Mouse (Mus musculus): ENCODE results near the gene Txndc2.
A peak's percentile ranks its signal among the peaks of the same experiment; 100 is the strongest.

DNA sequence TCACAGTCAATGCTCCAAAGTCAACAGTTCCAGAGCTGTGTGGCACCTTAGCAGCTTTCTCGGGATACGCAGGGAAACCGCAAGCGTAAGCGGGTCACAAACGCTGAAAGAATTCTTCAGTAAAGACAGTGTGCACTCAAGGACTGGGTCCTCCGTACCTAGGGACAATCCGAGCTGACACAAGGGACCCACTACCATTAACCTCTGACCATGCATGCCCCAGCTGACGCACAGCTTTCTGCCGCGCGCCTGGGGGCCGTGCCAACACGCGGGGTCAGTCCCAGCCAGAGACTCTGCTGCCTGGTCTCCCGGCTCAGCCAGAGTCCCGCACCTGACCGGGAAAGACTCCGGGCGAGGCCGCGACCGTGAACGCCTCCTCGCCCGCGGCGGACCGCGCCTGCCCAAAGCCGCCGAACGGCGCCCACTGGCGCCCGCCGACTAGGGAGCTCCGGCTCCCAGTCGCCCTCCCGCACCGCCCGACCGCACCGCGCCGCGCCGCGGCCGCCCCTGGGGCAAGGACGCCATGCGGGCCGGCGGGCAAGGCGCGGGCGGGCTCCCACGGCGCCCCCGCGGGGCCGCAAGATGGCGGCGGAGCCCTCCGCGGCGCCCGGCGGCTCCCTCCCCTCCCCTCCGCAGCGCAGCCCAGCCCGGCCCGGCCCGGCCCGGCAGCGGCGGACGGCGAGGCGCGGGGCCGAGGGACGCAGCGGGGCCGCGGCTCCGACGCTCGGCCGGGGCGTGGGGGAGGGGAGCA is 29.4 kb downstream of the Txndc2 start:
- no peak for TF ChIP-seq CTCF (IDR thresholded peaks at IDR 0.05; ENCODE audit: low read depth, low read length)
- 0 out of 2 replicates have a peak, but pooled peaks have one; percentile 19 for TF ChIP-seq POLR2A (IDR thresholded peaks at IDR 0.05; ENCODE audit: extremely low read depth, insufficient read depth, low read length)
